Mouse (Mus musculus) neural tube, embryonic 10.5 days (tissue): ENCODE results near the gene Nsd1.

Source experiments
- DNase-seq: peaks from one replicate; pipeline ENCODE4 v3.0.0-alpha.2; 2017; ENCODE audit warnings: low spot score; ENCODE audit errors: extremely low spot score

The Nsd1 gene

GRCm38 (mm10) chr13:55252820-55253219, 43.2 kb downstream of the Nsd1 start:
- no peak for DNase-seq

DNA sequence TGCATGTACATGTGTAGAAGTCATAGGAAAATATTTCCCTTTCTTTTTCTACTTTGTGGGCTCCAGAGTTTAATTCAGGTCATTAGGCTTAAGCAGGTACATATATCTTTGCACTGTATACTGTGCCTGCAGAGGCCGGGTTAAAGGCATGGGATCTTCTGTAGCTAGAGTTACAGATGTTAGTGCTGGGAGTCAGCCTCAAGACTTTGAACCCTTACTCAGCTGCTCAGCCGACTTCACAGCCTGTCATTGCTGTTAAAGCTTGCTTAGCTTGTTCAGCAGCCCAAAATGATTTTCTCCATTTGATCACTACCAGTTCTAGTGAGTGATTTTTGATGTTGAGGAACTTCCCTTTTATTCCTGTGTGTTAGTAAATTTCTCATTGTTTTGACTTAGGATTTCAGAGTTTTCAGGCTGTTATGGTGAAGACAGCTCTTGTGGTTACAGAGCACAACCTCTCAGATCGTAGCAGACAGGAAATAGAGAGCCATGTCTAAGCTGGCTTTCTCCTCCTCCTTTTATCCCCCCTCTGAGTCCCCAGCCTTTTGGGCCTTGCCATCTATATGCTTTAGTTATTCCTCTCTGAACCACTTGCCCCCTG, 45.6 kb downstream of the Nsd1 start:
- no peak for DNase-seq

DNA sequence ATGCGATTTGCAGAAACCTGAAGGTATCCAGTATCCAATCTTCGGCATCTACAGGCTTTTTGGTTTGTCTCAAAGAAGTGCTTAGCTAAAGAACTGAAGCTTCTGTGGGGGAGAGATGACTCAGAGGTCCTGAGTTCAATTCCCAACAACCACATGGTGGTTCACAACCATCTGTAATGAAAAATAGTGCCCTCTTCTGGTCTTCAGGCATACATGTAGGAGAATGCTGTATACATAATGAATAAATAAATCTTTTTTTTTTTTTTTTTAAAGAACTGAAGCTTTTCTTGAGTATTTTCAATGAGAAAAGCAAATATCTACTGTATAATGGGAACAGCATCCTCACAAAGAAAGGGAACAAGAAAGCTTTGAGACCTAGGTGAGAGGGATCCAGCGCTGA, 49.1 kb downstream of the Nsd1 start:
- DNase-seq = no peak

DNA sequence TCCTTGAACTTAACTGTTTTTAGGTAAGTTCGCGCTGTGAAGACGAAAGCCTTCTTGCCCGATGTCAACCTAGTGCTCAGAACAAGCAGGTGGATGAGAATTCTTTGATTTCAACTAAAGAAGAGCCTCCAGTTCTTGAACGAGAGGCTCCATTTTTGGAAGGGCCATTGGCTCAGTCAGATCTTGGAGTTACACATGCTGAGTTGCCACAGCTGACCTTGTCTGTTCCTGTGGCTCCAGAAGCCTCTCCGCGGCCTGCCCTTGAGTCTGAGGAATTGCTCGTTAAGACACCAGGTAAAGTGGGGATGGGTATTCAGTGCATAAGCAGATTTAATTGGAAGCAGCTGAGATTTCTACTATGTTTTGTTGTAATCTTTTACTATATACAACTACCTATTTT, 51.9 kb downstream of the Nsd1 start:
- no peak for DNase-seq

DNA sequence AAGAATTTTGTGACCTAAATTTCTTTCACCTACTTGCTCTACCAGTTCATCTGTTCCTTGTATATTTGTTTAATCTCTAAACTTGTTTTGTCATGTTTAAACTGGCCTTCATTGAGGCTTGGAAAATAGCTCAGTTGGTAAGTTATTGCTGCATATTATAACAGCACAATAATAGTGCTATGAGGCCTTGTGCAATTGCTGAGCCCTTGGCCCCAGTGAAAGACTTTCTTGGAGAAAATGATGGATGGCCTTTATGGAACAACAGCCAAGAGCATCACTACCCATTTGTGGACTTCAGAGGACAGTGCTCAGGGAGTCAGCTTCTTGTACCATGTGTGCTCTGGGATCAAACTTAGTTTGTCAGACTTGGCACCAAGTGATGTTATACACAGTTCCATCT, 52.5 kb downstream of the Nsd1 start:
- no peak for DNase-seq

- no peak for DNase-seq
Observed at GRCm38 (mm10) chr13:55277203-55277602, 67.6 kb downstream of the Nsd1 start.

DNA sequence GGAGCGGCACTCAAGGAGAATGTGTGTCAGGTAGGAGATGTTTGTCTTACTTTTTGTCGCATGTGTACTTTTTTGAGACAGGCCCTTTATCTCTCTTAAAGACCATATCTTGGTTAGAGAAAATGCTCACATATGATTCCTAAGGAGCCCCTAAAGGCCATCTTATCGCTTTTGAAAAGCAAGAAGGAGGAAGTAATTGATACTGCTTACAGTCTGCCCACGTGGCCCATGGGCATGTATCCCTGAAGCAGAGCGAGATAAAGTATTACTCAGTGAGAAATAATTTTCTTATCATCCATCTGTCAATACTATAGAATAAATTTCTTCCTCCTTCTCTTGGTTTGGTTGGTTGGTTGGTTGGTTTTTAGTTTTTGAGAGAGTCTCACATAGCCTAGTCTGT, 68.1 kb downstream of the Nsd1 start:
- DNase-seq = no peak

- DNase-seq = no peak
Observed at GRCm38 (mm10) chr13:55288854-55289253, 79.3 kb downstream of the Nsd1 start.

GRCm38 (mm10) chr13:55296760-55297159, 87.2 kb downstream of the Nsd1 start:
- DNase-seq = no peak

DNA sequence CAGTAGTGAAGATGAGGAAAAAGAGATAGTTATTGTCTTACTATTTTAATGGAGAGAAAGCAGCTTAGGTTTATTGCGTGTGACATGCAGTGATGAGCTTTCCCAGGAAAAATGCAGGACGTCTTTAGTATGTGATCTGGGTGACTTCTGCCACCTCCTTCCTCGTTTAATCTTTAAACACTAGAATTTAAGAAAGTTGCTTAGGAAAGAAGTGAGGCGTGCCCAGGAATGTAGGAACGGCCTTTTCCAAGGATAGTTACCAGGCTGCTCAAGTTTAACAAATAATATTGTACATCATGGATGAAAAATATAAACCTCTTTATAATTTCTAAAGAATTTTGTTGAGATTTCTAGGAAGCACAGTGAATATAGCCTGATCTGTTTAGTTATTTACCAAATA, 91.3 kb downstream of the Nsd1 start:
- DNase-seq = no peak

DNA sequence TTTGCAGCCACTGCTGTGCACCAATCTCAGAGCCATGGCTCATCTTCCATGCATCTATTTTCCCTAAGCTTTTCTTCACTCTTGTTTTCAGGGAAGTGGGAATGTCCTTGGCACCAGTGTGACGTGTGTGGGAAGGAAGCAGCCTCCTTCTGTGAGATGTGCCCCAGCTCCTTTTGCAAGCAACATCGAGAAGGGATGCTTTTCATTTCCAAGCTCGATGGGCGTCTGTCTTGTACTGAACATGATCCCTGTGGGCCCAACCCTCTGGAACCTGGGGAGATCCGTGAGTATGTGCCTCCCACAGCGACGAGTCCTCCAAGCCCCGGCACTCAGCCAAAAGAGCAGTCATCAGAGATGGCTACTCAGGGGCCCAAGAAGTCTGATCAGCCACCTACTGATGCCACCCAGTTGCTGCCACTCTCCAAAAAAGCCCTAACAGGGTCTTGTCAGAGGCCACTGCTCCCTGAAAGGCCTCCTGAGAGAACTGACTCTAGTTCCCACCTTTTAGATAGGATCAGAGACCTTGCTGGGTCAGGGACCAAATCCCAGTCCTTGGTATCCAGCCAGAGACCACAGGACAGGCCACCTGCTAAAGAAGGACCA, 102.5 kb downstream of the Nsd1 start:
- no peak for DNase-seq

- no peak for DNase-seq
Observed at GRCm38 (mm10) chr13:55313051-55313450, 103.5 kb downstream of the Nsd1 start.

GRCm38 (mm10) chr13:55314891-55315412, 105.4 kb downstream of the Nsd1 start:
- no peak for DNase-seq

- DNase-seq = no peak
Observed at GRCm38 (mm10) chr13:55318351-55318750, 108.8 kb downstream of the Nsd1 start.

- DNase-seq = no peak
Observed at GRCm38 (mm10) chr13:55319931-55320533, 110.5 kb downstream of the Nsd1 start, which contains the start of gene Prelid1. Gene Prelid1, plus strand, starts transcription at chr13:55320500.

- DNase-seq = peak; percentile 91
Observed at GRCm38 (mm10) chr13:55321434-55322129, 112.0 kb downstream of the Nsd1 start, which contains the start of gene Rab24. Gene Rab24, minus strand, starts transcription at chr13:55321946.

DNA sequence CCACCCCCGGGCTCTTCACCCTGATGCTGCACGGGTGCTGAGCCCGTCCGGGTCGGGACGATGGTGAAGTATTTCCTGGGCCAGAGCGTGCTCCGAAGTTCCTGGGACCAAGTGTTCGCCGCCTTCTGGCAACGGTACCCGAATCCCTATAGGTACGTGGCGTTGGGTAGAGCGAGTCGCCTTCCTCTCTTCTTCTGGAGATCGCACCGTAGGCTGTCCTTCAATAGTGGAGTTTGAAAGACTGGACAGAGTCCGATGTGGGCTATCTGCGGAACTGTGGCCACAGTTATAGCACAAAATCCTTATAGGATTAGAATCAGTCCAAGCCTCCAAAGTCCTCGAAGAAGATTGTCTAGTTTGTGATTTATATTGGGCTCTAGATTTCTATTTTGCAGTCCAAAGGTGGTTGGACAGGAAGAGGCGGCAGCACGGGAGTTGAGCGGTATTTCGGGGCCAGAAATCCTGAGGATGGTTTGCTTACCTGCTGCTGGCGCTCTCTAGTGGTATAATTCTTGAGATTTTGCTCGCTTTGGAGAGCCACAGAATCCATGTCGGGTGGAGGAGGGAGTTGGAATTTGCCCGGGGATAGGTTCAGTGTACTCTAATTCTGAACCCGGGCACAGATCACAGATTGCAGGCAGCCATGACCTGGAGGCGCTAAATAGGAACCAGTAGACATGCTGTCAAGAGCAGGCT, 112.7 kb downstream of the Nsd1 start:
- DNase-seq = peak; percentile 30

GRCm38 (mm10) chr13:55325596-55325995, 116.0 kb downstream of the Nsd1 start:
- no peak for DNase-seq

GRCm38 (mm10) chr13:55327169-55327568, 117.6 kb downstream of the Nsd1 start:
- no peak for DNase-seq

- peak; percentile 80 for DNase-seq
Observed at GRCm38 (mm10) chr13:55327633-55328032, 118.1 kb downstream of the Nsd1 start.

DNA sequence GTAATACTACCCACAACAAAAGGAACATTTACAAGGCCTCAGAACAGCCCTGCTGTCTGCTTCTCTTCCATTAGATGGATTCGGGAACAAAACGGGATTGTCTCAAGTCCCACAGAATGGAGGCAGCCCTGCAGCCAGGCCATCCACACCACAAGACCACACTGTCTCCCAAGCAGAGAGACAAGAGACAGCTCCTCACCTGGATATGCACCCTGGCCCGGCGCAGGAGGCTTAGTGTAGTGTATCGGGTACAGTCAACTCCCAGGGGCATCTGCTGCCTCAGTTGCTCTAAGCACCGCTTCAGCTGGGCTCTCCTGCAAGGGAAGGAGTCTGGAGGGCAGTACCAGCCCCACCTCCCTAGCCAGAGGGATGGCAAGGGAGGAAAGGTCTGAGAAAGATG, 118.6 kb downstream of the Nsd1 start:
- DNase-seq = no peak
